Mouse (Mus musculus) heart, postnatal 4 days (tissue): Measurements from ENCODE around the gene Psmb1. TPM values are rescaled to one million over a fixed set of nuclear protein-coding genes. Genes with fewer than 3 reads are reported as not detected.
"Not testable (repeated sequence)": the region's sequence is repeated elsewhere in the genome, so short reads cannot be mapped to it uniquely, and the experiment has no call there.

Experiments
- DNase-seq: peaks from one replicate; pipeline ENCODE4 v3.0.0; 2021
- total RNA-seq, 2 experiments: library from RNA; stranded (reverse); gene quantifications; 2 replicates each; pipeline ENCODE4 v1.2.3; 2021

Gene Psmb1
- 100 to 1,000 TPM; 141 to 145 TPM for total RNA-seq

DNA sequence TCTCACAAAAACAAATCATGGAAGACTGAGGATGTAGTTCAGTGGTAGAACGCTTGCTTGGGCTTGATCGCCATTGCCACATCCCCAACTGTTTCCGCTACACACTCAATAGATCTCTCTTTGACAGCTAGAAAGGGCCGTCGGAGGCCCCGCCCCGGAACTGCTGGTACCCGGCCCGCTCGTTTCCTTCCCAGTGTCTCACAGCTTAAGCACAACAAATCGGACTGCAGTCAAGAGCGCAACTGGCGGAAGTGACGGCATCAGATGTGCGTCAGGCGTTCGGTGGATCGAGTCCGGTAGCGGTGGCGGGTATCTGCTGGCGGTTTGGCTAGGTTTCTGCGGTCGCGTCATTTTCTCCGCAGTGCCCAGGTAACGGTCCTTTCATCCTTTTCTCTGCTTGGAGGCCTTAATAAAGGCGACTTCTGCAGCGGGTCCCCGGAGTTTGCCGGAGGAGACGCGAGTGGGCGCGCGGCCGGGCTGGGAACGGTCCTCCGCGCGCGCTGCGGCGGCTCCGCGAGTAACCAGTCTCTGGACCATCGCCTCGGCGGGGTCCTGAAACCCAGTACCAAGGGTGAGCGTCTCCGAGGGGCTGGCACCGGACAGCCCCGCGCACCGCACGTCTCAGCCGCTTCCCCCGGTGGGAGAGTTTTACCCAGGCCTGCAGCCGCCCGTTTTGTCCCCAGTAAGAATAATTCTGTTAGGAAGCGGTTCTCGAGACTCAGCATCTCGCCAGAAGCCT is at the start of gene Psmb1, which contains the start of gene Tbp:
TSS of gene Psmb1 (minus strand) at position 96 of the 739 bp plus-strand sequence.
TSS of gene Tbp (plus strand) at position 233 of the 739 bp plus-strand sequence.
- DNase-seq = peak; percentile 97

DNA sequence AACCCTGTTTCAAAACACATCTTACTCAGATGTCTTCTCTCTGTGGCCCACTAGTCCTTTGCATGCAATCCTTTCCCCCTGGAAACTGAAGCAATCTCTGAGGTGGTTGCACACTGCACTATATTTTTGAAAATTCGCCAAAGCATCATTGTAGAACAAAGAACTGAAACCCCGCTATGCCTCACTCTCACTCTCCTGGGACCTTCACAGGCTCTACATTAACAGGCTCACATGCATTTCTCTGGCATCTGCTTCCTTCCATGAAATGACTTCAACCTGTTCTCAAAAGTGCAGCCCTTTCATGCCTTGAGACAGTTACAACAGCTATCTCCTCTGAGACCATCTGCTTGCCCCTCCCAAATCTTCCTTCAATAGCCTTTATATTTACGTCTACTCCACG is 46.9 kb upstream of the Psmb1 start:
- DNase-seq = no peak

GRCm38 (mm10) chr17:15543868-15544267 is 44.3 kb upstream of the Psmb1 start:
- DNase-seq = not testable (repeated sequence)

DNA sequence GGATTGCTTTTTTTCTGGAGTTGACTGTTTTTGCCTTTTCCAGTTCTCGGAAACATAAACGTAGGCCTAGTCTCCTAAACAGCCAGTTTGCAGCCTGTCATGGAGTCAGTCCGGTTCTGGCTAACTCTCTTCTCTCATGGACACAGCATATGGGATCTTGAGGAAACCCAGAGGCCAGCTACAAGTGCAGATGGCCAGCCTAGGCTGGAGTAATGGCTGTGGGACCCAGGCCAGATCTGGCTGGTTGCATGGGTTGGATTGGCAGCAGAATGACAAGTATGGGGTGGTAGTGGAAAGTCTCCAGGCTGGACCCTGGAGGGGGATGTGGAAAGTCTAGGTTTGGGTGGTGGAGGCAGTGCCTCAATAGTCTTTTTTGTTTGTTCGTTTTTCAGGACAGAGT is 40.8 kb upstream of the Psmb1 start:
- DNase-seq = no peak

DNA sequence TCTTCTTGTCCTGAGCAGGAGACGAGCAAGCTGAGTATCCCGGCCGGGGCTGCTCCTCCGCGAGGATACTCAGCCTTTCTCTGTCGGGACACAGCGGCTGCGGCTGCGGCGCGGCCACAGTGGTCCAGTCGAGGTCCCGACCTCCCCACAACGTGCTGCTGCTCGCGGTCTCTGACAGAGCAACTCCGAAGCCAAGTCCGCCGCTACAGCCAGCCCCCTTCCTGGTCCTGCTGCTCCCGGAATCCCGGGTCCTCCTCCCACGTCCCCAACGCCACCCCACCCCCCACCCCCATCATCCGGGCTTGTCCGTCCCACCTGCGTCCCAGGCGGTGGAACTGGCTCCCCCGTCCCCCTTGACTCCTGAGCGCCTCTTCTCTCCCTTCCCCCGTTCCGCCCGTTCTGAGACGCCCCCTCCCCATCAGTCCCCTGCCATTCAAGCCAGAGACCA is 36.9 kb upstream of the Psmb1 start:
- DNase-seq = peak; percentile 28

GRCm38 (mm10) chr17:15535943-15536342 is 36.4 kb upstream of the Psmb1 start:
- DNase-seq = no peak

DNA sequence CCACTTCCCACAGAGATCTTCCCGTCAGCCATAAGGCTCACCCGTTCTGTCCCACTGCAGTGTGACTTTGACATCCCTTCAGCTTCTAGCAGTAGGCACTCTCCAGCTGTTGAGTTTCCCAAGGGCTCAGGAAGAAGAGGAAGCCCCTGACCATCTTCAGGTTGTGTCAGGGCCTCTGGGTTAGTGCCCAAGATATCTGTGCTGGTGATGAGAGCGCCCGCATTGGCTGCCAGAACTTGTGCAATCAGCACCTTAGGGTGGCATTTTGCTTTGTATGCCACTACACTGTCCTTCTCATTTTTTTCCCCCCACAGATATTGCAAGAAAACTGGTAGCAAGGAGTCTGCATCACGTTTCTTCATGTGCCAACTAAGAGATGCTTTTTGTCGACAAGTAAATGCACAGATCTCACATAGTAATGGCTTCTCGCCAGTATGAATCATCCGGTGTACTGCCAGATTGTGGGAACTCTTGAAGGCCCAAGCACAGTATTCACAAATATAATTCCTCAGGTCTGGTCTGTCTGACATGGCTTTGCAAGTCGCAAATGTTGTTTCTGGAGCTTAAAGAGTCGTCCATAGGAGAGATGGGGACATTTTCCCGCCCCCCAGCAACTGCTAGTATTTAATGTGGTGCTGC is 35.7 kb upstream of the Psmb1 start:
- DNase-seq = no peak

- DNase-seq = peak; percentile 46
Measured at GRCm38 (mm10) chr17:15530141-15530540, 30.6 kb upstream of the Psmb1 start.

DNA sequence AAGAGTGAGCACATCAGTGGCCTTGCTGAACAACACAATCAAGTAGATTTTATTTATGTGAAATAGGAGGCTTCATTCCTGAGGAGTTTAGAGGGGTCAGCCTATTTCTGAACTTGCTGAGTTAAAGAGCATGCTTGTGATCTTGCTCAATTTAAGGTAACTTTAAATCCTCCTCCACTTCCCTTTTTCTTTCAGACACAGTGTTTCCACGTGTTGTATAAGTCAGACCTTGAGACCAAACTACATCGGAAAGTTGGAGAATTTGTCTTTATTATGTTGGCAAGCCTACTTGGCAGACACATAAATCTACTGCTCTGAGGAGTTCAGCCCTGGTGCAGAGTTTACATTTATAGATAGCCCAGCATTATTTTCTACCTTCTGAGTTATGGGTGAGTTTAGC is 29.3 kb upstream of the Psmb1 start:
- DNase-seq = no peak

DNA sequence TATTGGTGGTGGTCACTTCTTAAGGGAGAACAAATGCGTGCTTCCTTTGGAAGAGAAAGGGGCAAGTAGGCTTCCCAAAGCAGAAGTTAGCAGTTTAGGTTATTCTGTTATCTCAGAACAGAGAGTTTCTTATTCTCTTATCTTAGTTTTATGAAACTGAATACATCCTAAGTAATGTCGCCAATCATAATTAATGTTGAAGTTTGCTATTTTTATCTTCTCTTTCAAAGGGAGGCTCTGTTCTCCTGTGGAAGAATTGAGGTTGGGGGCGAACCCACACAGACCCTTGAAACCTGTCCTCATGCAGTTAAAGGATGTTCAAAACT is 28.2 kb upstream of the Psmb1 start:
- no peak for DNase-seq

DNA sequence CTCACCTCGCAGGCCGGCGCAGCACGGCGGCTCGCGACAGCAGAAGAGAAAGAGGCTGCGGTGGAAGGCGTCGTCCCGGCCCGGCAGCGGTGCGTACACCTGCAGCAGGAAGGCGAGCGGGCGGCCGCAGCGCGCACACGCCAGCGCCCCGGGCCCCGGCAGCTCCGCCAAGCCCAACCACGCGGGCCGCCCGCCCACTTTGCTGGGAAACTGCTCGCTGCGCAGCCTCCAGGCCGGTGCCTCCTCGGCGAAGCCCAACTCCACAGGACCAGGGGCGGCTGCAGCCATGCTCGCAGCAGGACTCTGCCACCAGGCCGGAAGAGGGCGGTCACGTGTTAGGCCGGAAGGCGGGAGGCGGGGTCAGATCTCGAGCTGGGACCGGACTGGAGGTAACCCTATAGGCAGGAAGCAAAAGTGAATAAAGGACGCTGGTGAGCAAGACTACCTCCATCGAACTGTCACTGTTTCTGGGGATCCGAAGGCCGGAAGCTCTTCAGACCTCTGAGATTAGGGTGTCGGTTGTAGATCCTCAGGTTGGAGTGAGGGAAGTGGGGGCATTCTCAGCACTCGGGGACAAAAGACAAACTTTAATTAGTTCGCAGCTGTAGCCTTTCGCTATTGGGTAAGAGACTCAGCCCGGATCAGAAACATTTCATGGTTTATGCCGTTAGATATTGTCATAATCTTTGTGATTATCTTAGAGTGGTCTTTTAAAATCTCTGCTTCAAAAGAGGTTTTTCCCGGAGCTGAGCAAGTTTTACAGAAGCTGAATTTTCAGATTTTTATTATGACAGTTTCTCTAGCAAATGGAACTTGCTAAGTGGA is 27.6 kb upstream of the Psmb1 start, which contains the start of gene Pdcd2:
TSS of gene Pdcd2 (minus strand) at position 316 of the 825 bp plus-strand sequence.
- peak; percentile 96 for DNase-seq

- DNase-seq = no peak
Measured at GRCm38 (mm10) chr17:15526304-15526703, 26.8 kb upstream of the Psmb1 start.

DNA sequence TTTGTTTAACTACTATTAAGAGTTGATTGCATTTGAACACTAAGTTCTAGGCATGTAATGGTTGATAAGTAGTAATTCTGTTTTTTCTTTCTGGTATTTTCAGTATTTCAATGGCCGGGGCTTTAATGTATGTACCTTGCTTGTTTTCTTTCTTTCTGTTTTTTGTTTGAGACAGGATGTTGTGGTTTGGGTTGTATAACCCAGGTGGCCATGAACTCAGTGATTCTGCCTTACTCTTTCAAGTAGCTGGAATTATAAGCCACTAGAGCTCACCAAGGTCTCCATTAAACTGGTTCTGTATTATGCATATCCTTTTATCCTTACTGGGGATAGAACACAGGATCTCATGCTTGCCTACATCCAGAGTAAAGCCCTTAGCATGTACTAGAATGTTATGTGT is 19.2 kb upstream of the Psmb1 start:
- DNase-seq = no peak

- DNase-seq = no peak
Measured at GRCm38 (mm10) chr17:15518186-15518585, 18.6 kb upstream of the Psmb1 start.

GRCm38 (mm10) chr17:15517776-15518175 is 18.2 kb upstream of the Psmb1 start:
- no peak for DNase-seq

DNA sequence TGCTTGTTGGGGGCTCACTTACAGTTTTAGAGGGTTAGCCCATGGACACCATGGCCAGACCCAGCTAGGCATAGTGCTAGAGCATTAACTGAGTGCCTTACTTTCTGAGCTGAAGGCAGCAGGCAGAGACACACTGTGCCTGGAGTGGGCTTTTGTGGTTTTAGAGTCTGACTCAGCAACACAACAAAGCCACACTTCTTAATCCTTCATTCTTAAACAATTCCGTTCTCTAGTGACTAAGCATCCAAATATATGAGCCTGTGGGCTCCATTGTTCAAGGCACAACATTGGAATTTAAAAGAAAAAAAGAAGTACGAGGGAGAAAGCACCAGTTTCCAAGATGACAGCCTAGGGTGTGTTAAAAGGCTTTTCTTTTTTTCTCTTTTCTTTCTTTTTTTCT is 11.1 kb upstream of the Psmb1 start:
- no peak for DNase-seq

GRCm38 (mm10) chr17:15498753-15499113 is 818 bp downstream of the Psmb1 start:
- DNase-seq = peak; percentile 13

- peak; percentile 96 for DNase-seq
Measured at GRCm38 (mm10) chr17:15497882-15498752, 1.4 kb downstream of the Psmb1 start.

DNA sequence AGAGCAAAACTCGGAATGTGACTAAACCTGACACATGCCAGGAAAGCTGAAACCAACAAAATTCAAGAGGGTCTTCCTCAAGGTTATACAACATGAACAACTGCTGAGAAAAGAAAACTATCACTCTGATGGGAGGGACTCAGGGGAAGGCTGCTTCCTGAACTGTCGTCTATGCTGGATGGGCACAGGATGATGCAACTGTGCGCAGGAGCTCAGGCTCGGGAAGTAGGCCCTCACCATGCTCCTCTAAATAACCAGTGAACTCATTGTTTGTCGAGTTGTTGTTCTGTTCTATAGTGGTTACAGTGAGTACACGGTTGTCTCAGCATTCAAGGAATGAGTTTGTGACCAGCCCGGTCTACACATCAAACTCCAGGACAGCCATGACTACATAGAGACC is 9.0 kb downstream of the Psmb1 start:
- DNase-seq = no peak

DNA sequence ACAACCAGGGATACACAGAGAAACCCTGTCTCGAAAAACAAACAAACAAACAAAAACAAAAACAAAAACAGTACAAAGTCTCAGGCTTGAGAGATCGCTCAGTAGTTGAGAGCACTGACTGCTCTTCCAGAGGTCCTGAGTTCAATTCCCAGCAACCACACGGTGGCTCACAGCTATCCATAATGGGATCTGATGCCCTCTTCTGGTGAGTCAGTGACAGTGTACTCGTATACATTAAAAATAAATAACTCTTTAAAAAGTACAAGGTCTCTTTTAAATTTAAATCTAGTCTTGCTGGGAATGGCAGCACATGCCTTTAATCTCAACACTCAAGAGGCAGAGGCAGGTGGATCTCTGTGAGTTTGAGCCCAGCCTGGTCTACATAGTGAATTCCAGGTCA is 26.9 kb downstream of the Psmb1 start:
- DNase-seq = no peak

- DNase-seq = peak; percentile 85
Measured at GRCm38 (mm10) chr17:15467669-15468068, 31.9 kb downstream of the Psmb1 start.

DNA sequence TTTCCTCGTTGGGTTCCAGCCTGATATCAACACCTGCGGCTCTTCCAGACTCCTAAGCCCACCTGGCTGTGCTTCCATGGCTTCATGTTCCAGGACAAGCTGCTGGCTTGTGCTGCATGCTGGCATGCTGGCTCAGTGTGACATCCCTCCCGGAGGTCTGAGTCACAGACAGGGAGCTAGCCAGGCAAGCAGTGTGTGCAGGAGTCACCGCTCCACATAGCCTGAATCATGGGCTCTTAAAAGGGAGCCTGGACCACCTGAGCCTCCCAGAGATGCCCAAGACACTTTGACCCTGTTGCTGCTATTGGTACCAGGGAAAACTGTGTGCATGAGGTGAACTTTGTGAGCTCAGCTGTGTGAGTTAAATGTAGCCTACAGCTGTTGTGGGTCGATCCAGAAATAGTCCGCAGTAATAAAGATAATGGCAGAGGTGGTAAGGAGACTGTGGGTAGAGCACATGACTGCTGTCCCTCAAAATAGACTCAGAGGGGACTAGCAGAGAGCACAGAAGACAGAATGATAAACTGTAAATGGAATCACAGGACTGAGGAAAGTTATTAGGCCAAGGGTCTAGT is 37.5 kb downstream of the Psmb1 start:
- peak; percentile 20 for DNase-seq
